Mouse (Mus musculus) G1E (cell line): Measurements from ENCODE around the gene Ptprm.

Experiments
- CTCF ChIP-seq: IDR thresholded peaks from 2 replicates; pipeline ENCODE4 v1.5.1; 2012; ENCODE audit warnings: low read depth, low read length, inconsistent platforms, mixed read lengths
- GATA2 ChIP-seq: IDR thresholded peaks from 2 replicates; pipeline ENCODE4 v1.6.1; 2012; ENCODE audit warnings: low read depth, low read length, inconsistent platforms, borderline replicate concordance

DNA sequence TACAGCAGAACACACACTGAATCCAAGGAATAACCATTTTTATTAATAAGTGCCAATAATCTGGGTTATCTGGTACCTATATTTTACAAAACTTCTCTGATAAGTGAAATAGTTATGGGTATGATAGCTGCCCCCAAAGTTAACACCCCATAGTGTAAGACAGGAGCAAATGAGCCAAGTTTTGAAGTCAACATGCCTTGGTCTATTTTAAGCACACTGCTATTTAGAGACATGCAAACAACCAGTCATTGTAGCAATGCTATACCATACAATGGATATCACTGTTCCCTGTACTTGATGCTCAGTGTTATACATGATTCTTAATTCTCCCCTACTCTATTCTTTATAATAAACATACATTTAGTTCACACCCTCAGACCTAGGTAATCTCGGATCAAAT is 366.2 kb downstream of the Ptprm start:
- TF ChIP-seq CTCF: no peak
- TF ChIP-seq GATA2: no peak
